Mouse (Mus musculus) ovary, adult 18-20 months (tissue): ENCODE results near the gene Ireb2.
A peak's percentile ranks its signal among the peaks of the same experiment; 100 is the strongest.
"Not testable (repeated sequence)": the region's sequence is repeated elsewhere in the genome, so short reads cannot be mapped to it uniquely, and the experiment has no call there.

ENCODE experiments used
- DNase-seq: peaks from one replicate; pipeline ENCODE4 v3.0.0; 2022; ENCODE audit warnings: low spot score, mixed read lengths

Gene Ireb2

DNA sequence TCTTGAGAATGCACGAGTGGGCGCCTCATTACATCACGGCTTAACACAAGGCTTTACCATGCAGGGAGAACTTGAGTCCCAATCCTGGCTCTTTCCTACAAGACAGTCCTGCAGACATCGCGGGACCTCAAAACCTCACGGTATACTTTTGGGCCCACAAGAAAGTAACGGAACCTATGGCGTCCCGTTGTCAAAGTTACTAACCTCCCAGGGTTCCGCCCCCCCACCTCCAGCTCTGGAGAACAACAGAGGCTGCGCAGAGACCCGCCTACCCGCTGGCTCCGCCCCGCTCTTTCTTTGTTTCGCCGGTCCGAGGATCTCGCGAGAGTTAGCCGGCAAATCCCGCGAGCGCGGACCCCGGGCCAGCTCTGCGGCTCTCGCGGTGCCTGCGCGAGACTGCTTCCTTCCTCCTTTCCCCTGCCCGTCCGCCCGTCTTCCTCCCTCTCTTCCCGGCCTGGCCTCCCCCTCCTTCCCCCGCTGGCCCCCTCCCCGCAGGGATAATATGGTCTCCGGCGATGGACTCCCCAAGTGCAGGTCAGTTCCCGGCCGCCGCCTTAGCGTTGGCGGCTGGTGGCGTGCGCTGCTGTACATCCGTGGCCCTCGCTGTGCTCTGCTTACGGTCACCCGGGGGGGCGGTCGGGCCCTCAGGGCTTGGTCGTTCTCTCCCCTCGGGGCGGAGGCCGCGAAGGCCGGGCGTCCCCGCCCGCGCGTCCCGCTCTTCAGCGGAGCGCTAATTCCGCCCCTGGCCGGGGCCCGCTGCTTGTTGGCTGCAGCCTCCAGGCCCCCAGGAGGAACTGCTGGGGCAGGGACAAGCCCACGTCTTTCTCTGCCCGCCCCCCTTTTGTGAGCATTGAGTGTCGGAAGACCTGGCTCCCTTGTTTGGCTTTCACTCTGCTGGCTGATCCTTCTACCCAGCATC, at the start of gene Ireb2:
Gene Ireb2 (plus strand): TSS at position 427 of the 919 bp plus-strand sequence.
- DNase-seq, result peak; percentile 97

DNA sequence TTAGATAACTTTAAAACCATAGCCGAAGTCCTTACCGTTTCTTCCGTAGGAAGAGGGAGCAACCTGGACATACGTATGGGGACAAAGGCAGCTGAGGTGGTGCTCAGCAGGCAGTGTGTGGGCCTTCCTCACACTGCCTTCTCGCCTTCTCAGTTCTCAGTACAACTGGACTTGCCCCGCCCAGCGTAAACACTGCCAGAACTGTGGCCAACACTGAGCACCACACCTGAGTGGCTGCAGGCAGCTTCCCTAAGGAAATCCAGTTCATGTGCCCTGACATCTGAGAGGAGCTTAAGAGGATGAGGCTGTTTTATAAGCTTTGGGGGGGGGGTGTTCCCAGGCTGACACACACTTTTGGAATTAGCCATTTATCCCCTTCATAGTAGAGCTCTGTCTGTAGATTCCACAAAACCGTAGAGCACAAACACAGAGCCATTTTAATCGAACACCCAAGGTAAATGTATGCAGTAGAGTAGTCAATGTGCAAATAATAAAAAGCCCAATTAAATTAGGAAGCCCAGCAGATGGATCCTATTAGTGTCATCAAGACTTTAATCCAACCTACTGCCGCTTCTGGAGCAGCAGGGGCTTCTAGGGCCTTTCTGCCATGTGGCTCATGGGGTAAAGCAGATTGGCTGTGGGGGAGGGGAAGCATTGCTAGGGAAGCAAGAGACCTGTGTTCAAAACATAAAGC, 46.9 kb upstream of the Ireb2 start:
- no peak for DNase-seq

DNA sequence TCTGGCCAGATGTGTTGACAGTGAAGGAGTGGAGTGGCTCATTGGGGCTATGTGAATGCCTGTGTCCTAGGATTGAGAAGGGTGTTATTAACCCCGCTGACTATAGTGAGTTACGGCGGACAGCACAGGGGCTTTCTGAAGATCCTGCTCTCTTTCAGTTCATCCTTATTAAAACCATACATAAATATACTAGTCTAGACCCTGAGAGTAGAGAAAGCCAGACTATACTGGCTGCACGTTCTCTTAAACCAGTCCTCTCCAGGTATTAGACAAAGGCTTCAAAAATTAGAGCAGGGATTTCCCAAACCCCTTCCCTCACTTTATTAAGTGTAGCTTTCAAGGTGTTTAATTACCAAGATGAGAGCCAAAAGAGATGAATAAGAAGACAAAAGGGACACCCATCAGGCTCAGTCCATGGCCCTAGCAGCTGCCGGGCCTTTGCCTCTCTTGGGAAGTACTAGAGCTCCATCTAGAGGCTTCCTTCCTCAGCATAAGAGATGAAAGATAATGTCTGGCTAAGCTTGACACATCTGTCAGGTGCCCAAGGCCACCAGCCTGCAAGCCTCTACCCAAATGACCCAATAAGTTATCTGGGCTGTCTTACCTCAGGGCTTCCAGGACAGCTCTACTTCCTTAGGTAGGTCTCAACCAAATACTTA, 42.0 kb upstream of the Ireb2 start:
- DNase-seq, result no peak

DNA sequence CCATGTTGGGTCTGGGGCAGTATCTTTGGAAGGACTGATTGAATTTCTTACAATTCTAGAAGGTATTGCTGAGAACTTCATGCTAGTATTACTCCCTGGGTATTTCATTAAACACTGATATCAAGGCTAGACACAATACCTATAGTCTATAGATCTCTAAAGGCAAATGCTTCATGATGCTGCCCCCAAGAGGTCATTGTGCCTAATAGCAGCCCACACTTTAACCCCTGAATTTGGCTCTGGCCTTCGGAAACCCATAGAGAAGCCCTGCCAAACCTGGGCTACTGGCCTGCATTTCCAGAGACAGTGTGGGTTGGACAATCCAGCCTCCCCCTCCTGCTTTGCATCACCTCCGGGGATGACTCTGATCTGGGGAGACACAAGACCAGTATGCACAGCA, 33.8 kb upstream of the Ireb2 start:
- no peak for DNase-seq

DNA sequence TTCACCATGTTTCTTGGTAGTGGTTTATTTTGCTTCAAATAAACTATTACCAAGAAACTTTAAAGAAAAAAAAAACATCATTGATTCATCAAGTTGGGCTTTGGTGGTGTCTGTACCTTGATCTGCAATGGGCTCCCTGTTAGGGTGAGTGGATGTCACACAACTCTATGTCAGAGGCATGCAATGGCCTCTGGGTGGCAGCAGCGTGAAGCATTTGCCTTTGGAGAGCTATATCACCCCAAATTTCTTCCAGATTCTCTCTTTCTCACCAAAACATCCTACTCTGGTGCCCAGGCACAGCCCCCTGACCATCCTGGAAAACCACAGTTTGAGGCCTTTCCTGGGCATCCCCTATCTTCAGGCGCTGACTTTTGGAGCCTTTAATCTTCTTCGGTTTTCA, 33.0 kb upstream of the Ireb2 start:
- DNase-seq, result no peak

DNA sequence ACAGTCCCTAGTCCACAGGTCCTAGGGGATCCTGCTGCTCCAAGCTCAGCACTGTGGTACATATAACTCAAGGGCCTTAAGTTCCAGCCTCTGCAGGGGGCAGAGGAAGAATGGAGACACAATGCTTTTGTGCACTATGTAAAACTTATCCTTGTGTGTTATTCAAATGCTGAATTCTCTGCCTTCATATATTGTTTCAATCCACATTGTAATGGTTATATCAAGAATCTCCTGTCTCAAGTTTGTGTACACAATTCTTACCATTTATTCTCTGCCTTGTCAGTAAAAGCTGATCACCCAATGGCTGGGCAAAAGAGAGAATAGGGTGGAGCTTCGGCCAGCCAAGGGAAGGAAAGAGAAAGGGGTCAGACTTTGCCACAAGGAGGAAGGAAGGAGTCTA, 29.8 kb upstream of the Ireb2 start:
- DNase-seq, result no peak

DNA sequence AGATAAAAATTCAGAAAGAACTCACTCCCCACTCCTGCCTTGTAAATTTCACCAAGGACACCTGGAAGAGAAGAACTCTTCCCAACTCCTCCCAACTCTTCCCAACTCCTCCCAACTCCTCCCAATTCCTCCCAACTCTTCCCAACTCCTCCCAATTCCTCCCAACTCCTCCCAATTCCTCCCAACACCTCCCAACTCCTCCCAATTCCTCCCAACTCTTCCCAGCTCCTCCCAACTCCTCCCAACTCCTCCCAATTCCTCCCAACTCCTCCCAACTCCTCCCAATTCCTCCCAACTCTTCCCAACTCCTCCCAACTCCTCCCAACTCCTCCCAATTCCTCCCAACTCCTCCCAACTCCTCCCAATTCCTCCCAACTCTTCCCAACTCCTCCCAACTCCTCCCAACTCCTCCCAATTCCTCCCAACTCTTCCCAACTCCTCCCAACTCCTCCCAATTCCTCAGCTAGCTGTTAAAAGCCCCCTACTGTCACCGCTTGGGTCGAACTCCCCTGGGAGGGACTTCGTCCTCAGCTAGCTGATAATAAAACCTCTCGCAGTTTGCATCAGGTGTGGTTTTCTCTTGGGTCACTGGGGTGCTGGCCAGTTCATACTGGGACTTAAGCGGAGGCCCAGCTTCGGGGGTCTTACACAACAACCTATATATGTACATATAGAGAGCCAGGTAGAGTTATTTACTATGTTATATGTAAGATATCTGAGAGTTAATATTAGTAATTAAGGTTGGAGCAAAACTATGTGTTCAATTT, 27.5 kb upstream of the Ireb2 start:
- not testable (repeated sequence) for DNase-seq

DNA sequence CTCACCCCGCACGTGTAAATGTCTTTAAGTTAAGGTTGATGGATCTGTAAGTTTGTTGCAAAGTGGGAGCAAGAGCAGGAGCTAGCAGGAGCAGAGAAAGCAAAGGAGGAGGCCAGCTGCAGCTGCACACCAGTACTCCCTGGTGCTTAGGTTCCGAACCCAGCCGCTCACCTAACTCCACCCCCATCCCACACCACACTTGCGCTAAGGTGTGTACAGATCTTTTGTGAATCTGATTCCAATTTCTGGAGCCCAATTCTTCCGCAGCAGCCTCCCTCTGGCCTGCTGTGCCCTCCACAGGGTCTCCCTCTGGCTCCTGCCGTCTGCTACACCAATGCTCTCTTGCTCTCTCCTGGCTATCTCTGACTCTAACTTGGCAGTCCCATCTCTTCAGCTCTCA, 25.8 kb upstream of the Ireb2 start:
- no peak for DNase-seq

DNA sequence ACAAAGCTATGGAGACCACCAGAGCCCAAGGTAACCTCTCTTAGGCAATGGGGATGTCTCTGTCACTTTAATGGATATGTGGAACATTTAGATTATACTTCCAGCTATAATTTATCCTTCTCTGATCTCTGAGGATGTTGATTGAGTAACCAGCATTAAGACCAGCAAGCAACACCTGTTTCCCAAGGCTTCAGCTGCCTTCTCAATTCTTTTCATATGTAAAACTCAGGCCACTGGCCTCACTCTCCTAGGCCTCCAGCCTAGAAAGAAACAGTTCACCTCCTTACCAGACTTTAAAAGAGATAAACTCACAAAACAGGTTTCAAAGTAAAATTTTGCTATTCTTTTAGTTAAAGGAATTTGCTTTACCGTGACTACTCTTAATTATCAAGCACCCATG, 23.4 kb upstream of the Ireb2 start:
- no peak for DNase-seq

DNA sequence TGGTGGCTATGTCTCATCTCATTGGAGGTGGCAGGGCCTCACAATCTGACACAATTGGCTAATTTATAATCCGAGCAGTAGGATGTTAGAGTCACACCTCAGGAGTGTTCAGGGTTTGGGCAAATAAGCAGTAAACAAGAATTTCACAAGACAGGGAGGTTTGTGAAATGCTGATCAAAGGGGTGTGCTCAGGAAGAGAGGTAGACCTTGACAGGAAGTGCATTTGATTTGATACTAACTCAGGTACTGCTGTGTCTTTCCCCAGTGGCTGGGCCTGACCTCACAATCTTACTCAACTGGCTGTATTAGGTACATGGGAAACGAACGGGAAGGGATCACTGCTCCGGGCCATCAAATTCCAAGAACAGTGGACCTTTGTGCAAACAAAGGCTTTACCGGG, 21.3 kb upstream of the Ireb2 start:
- DNase-seq, result no peak

DNA sequence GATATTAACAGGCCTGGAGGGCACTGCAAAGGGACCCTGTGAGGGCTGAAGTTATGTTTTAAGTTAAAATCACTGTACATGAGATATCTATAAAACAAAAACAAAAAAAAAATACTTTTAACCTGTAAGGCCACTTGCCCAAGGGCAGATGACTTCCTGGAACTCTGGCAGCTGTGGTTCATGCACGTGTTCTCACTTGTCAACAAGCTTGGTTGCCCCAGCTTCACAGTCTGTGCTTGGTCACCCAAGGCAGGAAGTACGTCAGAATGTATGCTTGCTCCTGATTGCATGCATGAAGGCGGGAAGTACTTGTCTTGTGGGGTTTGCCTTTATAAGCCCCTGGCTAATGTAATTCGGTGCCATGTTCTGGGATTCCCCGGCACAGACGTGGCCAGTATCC, 19.7 kb upstream of the Ireb2 start:
- no peak for DNase-seq

DNA sequence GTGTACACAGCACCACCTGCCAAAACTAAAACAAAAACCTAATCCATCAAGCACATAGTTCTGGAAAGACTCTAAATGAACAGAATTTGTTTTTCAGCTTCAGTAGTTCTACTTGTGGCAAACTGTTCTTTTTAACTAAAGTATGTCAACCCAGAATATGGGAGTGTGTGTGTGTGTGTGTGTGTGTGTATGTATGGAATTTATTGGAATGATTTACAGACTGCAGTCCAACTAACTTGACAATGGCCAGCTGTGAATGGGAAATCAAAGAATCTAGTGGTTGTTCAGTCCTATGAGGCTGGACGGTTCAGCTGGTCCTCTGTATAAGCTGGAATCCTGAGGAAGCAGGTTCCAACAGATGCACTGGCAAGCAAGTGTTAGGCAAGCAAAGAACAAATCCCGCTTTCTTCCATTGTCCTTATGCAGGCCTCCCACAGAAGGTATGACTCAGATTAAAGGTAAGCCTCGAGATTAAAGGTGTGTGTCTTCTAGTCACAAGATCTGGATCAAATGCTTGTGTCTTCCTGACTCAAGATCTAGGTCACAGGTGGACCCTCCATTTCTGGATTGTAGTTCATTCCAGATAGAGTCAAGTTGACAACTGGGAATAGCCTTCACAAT, 18.9 kb upstream of the Ireb2 start:
- DNase-seq, result no peak

DNA sequence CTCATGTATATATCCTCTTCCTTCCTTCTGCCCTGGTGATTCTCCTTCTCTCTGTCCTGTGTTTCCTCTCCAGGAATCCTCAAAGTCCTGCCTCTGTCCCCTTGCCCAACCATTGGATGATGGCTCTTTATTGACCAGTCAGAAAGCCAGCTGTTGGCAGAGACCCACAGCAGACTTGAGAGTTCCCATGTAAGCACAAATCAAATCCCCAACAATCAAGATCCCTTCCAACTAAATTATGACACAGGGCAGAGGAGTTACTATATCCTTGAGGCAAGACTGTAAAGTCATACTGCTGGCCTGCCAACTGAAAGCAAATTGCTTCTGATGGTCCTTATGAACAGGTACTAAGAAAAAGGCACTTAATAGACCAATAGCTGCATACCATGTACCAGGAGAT, 15.4 kb upstream of the Ireb2 start:
- no peak for DNase-seq

DNA sequence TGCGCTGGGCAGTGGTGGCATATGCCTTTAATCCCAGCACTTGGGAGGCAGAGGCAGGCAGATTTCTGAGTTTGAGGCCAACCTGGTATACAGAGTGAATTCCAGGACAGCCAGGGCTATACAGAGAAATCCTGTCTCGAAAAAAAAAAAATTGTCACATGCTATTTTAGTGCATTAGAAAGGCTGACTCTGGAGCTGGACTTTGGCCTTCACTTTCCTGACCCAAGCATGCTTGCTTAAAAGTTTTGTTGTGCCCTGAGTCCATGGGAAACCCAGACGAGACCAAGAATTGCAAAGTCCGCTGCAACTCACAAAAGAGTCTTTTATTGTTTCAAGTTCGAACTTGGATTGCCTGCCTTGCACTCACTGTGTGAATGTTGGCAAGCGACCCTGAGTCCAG, 10.6 kb upstream of the Ireb2 start:
- DNase-seq, result not testable (repeated sequence)

DNA sequence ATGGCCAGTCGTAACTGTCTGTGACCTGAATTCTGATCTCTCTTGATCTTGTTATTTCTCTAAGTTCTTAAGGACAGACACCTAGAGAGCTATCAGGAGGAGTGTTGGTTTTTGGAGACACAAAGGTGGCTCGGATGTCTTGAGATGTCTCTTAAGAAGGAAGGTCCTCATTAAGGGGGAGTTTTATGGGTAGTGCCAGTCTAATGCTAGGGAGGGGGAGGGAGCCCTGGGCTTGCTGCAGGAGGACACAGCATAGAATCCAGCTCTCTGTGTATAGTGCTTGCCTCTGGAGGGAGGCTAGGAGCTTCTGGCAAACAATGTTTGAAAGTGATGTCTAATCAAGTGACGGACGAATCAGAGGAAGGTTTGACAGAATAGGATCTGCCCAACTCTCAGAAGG, 10.0 kb upstream of the Ireb2 start:
- no peak for DNase-seq

DNA sequence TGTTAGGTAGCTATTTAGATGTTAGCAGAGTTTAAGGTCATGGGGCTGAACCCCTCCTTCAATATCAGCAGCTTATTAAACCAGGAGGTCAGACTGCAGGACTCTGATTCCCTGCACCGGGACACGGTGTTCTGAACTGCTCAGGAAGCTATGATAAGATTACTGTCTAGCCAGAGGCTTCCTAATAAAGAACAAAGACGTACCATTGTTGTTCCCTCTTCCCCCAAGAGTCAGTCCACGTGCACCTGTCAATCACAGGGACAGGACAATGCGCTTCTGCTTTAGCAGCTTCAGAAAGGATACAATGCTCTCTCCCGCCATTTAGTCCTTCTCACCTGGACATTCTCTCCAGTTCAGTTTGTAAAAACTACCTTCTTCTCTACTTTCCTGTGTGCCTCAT, 8.0 kb upstream of the Ireb2 start:
- DNase-seq, result no peak

DNA sequence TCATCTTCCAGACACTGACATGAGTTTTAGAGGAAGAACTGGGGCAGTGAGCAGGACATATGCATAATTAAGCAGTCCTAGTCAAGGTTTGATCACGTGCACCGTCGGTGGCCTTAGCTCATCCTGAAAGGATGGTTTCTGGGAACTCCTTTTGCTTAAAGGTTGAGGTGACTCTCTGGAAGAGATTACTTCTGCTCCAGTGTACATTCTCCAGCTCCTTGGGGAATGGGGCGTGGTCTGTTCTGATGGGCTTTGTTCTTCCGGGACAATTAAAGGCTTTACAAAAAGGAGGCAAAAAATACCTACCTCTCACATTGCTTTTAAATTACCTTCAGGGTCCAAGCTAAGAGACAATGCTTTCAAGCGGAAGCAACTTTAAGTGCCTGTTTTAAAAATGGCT, 7.5 kb upstream of the Ireb2 start:
- DNase-seq, result no peak

DNA sequence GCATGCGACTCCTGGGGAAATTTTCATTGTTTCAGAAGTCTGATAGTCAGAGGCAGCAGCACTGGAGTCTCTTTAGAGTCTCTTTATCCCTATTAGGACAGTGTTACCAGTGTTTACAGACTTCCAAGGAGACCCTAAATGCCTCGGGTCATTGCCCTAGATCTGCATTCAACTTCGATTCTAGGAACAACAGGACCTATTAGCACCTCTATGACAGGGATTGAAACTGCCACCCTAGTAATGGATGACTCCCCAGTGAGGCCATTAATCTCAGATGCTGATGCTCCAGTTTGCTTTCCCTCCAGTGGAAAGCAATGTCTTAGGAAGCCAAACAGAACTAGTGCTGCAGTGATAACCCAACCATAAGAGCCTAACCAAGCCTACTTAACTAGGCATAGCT, 6.1 kb upstream of the Ireb2 start:
- no peak for DNase-seq

DNA sequence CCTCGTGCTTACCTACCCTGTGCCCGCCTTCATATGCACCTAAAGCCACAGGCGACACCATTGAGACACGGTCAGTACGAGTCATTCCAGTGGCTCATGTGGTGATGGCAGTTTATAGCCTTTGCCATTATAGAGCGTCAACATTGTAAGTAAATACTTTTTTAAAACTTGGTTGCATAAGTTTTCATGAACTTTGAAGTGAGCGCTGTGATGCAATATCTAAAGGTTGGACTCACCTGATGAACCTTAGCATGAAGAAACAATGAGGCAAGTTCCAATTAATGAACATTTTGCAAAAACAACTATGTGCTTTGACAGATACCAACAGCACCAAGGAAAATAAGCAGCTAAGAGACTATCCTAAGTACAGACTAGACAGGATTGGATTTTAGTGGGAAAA, 3.1 kb upstream of the Ireb2 start:
- DNase-seq, result no peak

DNA sequence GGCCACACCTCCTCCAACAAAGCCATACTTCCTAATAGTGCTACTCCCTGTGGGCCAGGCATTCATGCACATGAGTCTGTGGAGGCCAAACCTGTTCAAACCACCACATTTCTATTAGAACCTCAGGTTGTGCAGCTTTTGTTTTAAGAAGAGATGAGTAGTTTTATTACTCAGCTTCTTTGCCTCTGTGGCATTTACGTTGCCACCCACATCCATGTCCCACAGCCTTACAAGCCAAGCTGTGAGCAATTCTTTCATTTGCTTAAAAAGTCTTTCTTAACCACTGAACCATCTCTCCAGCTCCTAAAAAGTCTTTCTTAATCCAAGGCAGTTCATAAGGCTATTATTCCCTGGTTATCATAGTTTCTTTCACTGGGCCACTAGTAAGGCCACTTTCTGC, 15.2 kb downstream of the Ireb2 start:
- DNase-seq, result no peak

DNA sequence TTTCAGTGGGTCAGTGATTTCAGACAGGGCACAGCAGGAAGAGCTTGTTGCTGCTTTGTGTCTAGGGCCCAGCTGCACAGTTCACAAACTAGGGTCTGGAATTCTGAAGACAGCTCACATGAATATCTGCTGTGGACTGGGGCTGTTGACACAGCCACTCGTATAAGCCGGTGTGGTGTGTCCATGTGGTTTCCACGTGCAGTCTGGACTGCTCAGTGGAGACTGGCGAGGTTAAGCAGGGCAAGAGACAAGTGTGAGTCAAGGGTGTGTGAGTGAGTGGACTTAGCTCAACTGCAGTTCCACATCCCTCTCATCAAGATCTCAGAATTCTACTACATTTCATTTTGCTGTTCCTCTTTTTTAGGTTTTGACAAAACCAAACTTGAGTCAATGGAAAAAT, 28.5 kb downstream of the Ireb2 start:
- DNase-seq, result no peak

DNA sequence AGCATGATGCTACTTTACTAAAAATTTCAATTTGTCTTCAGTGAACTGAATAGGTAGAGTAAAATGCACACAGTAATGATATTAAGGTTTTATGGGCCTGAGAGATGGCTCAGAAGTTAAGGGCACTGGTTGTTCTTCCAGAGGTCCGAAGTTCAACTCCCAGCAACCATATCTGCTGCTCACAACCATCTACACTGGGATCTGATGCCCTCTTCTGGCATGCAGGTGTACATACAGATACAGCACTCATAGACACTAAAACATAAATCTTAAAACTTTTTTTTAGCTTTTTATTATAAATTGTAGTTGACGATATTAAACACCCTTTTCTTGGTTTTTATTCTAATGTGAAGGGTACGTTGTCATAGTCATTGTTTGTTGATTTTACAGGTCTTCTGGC, 33.5 kb downstream of the Ireb2 start:
- DNase-seq, result no peak
